Mouse (Mus musculus) left cerebral cortex, postnatal 4 days (tissue): ENCODE measurements at regions not wholly inside any gene's neighbourhood (a gene's known extent, or its start where the extent isn't known, plus 50 kb on each side); places are given as distances from the start of the nearest gene placed in this dataset.

Experiments used
- DNase-seq: peaks from one replicate; pipeline ENCODE4 v3.0.0-alpha.2; 2022
- intact Hi-C: fragments of 180-260 bp; cut with DNase I; formaldehyde crosslinking; loops from one replicate; pipeline ENCODE4 v1.15.1; 2025

DNA sequence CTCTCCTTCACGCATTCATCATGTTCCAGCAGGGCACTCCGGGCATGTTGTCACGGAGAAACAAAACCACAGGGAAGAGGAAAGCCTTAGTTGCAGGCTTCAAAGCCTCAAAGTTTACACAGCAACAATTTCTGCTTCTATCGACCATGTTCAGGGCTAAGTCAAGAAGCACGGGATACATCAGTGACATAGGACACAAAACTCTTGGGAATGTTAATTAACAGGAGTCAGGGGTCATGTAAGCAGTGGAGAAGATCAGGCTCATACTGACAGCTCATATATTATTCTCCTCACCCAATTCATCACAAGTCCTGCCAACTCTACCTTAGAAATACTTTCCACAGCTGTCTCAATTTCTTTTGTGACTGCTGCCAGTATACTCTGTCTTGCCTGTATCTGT lies 133.0 kb upstream of the Btbd3 start:
- intact Hi-C loops, result no loop called here
- no peak for DNase-seq

DNA sequence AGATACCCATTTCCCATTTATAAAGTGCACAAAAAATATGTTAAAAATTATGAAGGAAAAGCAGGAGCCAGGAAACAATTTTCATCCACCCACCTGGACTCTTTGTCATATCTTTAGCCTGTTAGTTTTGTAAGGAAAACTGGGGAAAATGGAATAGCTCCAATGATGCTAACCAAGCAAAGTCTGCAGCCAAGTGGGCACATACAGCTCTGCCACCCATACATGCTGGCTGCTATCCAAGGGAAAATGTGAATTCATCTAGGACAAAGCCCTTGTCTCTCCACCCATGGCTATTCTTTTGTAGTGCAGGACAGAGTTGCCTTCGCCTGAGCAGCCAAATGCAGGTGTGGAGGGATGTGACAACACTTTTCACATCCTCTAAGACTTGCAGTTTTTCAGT lies 135.5 kb upstream of the Btbd3 start:
- DNase-seq, result no peak
- intact Hi-C loops, result no loop called here

DNA sequence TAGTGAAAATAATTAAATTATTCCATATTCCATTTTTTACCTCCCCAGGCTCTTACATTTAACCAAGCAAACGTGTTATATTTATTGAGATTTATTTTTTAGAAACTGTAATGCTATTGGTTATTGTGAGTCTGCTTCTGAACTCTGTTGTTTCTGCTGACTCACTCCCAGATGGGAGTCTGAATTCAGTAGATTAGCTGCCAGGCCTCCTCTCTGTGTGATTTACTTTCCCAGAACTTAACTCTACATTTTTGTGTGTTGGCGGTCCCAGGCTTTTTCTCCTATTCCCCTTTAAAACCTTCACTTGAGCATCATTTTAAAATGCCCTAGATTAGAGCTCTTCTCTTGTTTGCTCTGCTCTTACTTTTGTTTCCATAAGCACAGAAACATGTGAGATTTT lies 136.2 kb upstream of the Btbd3 start:
- intact Hi-C loops, result no loop called here
- no peak for DNase-seq

DNA sequence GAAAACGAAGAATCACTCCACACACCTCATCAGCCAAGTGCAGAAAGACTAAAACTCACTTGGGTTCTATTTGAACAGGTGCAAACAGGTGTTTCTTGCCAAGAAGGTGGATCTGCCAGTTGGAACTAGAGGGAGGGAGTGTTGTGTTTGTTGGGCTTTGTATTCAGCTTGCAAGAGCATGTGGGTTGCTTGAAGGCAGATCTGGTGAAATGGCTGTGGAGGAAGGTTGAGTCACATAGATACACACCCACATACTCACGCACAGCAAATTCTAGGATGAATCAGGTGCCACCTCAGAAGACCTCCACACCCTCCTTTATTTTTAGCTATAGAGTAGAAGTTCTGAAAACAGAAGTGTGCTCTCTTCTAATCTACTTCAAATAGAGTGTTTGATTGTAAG lies 156.6 kb upstream of the Btbd3 start:
- DNase-seq, result no peak
- intact Hi-C loops, result no loop called here

DNA sequence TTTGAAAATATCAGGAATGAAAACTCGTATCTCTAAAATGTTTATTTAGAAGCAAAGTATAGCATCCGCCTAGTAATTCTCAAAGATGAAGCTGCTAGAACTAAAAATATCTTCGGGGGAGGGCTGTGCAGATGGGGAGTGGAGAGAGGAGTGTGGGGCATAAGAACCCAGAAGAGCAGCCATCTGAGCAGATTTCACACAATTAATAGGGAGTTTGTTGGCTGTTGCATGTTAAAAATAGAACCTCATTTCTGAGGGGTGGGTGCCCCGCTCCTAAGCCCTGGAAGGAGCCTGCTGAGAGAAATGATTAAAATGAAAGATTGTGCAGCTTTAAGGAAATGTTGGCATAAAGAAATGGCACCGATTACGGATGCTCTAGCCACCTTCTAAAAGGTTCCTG lies 171.0 kb upstream of the Btbd3 start:
- intact Hi-C loops, result no loop called here
- DNase-seq, result no peak

DNA sequence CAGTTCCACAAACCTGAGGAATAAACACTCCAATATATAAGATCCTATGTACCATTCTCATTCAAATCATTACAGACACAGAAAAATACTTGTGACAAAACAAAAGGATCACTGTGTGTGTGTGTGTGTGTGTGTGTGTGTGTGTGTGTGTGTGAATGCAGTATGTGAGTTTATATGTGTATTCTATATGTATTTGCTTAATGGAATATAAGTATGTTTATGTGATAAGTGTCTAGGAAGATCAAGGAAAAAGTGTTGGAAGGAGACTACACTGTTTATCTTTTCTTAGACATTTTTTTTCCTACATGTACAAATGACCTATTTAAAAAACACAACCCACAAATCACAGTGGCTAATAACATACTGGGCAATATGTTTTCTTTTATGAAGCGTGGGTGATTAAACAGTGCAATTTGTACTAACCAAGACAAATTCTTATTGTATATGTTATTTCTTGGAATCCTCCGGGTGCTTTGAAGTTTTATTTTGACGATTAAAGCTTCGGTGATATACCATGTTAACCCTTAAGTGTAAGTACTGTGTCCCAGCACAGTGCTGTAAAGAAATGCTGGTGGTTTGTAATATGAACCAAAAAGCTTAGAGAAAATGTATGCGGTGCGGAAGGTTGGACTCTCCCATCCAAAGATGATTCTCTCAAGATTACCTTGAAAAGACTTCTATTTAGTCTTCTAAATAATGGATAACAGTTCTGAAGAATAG lies 171.6 kb upstream of the Btbd3 start:
- DNase-seq, result no peak
- intact Hi-C loops, result no loop called here

DNA sequence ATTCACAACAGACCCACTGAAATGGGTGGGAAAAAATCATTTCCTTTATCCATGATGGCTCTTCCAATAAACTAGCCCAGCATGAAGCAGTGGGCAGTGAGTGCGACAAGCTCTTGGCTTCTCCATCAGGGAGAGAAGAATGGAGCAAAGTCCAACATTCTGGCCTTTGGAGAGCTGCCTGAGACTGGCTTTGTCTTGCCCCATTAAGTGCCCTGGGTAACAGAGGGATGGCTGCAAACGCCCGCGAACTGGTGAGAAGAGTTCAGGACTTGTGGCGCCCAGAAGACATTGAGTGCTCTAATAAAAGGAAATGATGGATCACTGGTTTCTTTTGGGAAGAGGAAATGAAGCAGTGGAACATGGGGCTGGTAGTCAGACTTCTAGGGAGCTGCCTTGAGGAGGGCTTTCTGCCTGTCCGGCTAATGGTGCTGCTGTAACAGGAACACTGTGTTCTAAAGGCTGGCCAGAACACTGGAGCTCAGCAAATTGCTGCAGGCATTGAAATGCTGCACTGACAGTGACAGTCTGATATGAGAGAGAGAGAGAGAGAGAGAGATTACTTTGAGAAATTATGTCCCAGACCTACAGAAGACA lies 182.2 kb upstream of the Btbd3 start:
- intact Hi-C loops, result no loop called here
- DNase-seq, result peak; percentile 59

DNA sequence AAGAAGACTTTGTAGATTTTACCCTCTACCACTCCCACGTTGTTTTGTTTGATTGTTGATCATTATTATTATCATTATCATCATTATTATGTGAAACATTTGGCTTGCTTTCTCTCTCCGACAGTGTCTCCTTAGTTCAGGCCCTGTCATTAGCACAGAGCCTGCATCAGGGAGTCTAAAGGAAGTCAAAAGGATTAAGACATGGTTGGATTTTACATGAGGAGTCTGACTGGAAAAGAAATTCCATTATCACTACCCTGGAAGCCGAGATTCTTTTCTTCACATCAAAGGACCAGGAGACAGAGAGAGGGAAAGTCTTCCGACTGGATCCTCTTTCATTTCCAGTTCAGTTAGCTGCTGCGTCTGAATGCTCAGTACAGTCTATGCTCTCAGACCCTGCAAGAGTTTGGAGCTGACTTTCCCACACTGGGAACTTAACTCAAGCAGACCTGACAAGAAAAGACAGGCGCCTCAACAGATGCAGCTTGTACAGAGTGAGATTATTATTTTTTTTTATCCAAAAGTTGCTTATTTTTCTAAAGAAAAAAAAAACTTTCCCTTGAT lies 184.1 kb upstream of the Btbd3 start:
- intact Hi-C loops, result no loop called here
- no peak for DNase-seq

DNA sequence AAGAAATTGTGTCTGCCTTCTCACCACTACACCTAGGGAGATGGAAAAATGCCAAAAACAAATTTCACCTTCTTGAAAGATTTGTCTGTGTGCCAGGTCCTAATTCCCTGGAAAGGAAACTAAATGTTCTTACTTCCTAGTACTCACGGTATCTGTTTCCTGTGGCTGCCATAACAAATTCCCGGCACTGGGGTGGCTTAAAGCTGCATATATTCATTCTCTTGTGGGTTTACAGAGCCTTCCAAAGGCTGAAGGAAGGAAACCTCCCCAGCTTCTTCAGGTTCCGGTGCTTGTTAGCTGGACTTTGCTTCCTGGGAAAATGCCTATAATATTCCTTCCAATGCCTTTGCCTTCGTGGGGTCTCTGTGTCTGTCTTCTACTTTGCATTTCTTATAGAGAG lies 203.3 kb upstream of the Btbd3 start:
- no peak for DNase-seq
- intact Hi-C loops, result no loop called here

DNA sequence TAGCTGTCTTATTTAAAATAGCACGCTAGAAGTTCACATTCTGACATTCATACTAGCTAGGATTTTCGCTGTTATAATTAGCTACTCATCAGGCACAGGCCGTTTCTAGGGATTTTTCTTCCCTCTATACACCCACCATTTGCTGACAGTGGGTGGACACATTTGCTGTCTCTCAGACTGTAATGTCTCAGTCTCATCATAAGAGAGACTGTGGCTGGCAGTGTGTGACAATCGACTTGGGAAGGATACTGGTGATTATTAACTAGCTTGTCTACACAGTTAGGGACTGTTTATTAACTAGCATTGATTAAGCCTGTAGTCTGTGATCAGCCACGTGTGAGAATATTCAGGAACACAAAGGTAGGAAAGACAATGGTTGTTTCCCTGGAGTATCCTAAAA lies 208.0 kb upstream of the Btbd3 start:
- intact Hi-C loops, result no loop called here
- DNase-seq, result no peak

DNA sequence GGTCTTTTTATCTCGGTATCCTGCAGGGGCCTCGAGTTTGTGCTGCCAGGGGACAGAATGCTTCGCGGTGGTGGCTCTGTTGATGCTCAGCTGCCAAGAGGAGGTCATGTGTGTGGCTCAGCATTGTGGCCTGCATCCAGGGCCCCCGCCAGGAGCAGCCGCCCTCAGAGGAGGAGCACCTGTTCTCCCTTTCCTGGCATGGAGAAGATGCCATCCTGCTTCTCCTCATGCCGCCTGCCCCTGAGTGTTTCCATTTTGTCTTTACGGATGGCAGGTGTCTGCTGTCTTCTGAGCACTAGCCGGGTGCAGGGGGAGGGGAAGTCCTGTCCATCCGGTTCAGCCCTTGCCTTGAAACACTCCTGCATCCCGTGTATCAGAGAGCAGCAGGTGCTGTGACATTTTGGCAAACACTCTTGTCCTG lies 208.6 kb upstream of the Btbd3 start:
- peak; percentile 96 for DNase-seq
- intact Hi-C loops, result no loop called here

DNA sequence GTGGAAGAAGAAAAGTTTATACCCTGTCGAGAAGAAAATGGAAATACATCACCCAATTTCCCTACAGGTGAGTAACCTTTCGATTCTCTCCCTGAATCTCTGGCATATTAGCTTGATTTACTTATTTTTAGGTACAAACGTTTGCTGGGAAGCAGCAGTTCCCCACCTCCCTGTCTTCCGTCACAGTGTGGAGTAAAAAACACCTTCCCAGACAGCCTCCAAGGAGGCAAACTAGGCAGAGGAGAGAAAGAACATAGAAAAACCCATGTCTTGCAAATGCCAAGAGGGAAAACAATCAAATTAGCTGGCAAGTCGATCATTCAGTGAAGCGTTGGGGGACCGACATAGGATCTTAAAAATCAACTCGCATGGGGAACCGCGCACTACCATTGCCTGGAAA lies 209.0 kb upstream of the Btbd3 start:
- intact Hi-C loops, result no loop called here
- DNase-seq, result no peak

DNA sequence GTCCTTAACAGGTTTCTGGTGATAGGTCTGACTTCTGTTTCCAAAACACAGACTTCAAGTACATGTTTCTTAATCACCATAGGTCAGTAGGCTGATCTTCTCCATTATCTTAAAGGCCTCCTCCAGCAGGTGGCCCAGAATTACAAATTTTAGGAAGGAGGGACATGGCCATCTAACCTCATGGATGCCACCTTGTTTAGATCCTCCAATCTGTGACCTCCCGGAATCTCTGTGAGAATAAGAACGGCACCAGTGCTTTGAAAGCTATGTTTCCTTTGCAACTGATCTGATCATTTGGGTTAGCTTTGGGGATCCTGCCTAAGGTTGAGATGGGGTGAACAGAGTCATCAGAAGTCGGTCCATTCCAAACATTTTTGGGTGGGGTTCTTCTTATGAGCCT lies 209.4 kb upstream of the Btbd3 start:
- DNase-seq, result no peak
- intact Hi-C loops, result no loop called here

DNA sequence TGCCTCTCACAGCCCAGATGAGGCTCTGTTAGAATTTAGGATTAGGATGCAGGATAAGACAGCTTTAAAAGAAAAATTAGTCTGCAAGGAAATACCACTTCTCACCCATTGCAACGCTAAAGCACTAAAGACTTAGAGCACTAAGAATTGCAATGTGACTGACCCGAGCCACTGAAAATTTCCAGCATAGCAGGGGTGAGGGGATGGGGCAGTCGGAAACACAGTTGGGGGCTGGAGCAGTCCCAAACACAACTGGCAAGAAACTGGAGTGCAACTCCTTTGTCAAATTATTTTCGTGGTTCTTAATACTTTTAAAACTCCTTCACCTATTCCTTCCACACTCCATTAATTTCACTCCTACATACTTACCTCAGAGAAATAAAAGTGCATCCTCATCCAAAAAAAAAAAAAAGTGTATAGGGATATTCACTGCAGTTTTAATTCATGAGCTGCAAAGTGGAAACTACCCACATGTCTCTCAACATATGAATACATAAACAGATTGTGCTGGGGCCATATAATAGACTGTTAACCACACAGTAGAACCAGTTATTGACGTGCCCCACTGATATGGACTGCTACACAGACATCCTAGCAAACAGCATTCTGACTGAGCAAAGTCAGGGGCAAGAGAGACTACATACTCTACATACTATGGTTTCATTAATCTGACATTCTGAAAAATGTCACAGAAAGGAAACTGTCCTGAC lies 210.3 kb upstream of the Btbd3 start:
- intact Hi-C loops, result no loop called here
- no peak for DNase-seq

DNA sequence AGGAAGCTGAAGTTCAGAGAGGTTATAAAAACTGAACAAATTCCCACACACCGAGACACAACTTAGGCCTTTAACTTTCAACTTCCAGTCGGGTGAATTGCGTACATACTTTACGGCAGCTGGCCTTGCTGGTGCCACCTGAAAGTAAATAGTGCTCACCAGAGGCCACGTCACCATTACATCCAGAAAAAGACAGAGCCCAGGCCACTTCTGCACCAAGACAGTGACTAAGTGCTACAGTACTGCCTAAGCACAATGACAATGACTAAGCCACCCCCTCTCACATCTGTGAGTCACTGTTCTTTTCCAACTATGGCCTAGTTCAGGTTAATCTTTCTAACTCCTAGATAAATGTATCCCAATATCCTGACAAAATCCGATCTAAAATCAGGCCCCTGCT lies 215.7 kb upstream of the Btbd3 start:
- intact Hi-C loops, result no loop called here
- DNase-seq, result no peak

DNA sequence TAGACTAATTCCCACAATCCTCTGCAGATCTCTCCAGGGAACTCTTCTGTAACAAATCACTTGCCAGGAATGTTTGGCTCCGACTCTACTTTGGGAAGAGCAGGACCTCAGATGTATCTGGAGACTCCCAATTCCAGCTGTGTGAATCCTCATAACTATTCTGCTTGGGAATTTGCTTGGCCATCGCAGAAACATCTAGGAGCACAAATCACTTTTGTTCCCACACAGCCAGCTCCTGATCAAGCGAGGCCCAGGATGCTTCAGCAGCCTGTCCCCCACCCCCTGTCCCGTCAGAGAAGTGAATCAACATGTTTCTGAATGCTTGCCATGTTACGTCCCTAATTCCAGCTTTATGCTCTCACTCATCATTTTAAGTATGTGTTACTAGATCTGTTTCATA lies 216.1 kb upstream of the Btbd3 start:
- intact Hi-C loops, result no loop called here
- DNase-seq, result no peak

DNA sequence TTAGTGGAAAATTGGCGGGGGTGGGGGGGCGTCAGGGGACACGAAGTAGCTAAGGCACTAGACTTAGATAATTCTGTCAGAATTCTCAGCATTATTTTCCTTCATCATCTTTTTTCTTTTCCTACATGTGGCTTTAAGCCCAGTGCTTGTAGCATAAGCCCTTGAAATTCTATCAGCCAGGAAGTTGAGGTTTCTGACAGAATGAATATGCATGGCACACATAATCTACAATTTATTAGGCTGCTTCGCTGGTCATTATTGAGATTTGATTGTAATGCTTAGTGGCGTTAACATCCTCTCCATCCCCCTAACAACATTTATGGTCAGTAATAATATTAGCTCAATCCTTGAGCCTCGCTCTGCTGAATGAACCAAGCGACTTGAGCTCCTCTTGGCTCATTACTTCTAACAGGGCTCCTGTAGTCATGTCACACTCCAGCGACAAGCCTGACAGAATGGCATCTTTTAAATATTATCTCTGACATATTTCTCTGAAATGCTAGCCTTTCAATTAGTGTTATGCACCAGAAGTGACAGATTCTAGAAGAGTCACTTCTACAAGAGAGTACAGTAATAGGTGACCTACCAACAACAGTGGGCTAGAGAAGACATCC lies 222.1 kb upstream of the Btbd3 start:
- intact Hi-C loops, result loop anchor here (10.0 kb wide), 1 partner anchor 1341 kb away; no protein-coding TSS in a partner anchor
- DNase-seq, result no peak

DNA sequence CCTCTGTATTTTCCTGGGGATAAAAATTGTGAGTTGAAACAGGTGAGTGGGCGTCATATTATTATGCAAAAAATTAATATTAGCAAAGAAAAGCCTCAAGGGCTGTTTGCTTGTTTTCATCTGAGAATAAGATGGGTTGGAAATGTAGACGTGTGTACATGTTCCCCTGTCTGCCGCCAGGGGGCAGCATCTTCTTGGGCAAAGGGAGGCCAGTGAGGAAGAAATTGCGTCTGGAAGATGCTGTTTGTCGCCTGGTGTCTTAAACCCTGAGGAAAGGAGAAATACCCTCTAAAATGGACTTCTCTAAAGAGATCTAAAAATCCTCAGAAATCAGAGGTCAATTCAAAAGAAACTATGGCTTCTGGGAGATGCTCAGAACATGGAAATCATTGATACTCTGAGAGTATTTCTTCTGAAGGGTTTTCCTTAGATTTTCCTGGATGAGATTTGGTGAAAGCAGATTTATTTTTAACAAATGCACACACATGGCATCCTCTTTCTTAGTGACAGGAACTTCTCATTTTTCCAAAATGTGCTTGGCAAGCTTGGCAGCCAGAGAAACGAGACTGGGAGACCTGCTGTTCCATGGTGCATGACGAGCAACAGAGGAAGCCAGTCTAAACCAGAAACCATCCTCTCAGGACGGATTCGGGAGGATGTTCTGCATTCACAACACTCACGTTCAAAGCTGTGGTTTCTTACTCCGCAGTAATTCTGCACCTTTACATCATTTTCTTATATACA lies 222.8 kb upstream of the Btbd3 start:
- intact Hi-C loops, result loop anchor here (10.0 kb wide), 1 partner anchor 1341 kb away; no protein-coding TSS in a partner anchor
- DNase-seq, result peak; percentile 88

DNA sequence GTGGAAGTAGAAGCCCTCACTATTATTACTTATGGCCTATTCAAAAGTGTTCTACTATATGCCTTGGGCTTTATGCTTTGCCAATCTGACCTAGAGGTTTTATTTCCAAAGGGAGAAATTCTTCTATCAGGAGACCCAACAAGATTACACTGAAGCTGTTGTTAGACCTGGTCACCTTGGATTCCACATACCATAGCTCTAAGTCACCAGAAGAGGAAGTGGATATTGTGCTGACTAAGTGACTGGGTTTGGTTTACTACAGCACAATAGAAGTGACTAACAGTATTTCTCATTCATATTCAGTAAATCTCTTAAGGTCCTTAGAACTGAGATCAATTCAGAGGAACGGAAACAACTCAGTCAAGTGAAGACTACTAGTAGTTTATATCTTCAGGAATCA lies 229.0 kb upstream of the Btbd3 start:
- DNase-seq, result no peak
- intact Hi-C loops, result no loop called here

DNA sequence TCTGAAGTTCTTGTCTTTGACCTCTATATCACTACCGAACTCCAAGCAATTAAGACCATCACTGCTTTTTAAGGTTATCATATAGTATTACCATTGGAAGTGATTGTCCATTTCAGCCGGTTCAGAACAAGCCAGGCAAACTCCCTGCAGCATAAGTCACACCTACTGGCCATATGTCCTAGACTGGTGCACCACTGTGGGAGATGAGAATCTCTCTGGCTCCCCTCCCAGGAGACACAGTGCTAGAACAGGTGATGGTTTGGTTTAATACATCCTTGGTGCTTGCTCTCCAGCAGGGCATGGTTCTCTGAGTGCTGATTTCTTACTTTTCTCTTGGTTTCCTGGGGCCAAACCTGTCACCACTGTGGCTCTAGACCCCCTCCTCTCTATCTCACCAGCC lies 232.8 kb upstream of the Btbd3 start:
- intact Hi-C loops, result no loop called here

DNA sequence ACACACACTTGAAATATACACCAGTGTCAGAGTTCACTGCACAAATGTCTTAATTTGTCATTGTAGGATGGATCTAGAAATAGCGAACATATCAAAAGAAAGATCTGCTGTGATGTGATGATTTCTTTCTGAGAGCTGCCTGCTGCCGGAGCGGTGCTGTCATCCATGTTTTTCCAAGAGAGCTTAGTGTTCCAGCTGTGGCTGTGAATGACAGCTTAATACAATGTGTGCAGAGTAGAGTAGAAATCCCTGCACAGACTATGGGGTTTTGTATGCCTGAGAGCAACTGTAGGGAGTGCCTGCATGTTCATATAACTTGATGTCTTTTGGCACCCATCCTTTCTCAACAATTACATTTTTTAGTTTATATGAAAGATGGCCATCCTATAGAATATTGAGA lies 274.6 kb upstream of the Btbd3 start:
- intact Hi-C loops, result no loop called here
- DNase-seq, result no peak

More for the DNA sequence above, 232.8 kb upstream of the Btbd3 start:
- no peak for DNase-seq
